Mouse (Mus musculus) forebrain, embryonic 14.5 days (tissue): ENCODE data around the gene Ppp6r2. TPM values are rescaled to one million over a fixed set of nuclear protein-coding genes. Genes with fewer than 3 reads are reported as not detected.

Source experiments
- ATAC-seq: fragments of 200-750 bp; cut with Nextera tagmentation; 2 replicates; pipeline ENCODE4 v1.8.0; 2017; ENCODE audit warnings: mild to moderate bottlenecking, moderate library complexity
- DNase-seq: peaks from one replicate; pipeline ENCODE4 v3.0.0-alpha.2; 2015; ENCODE audit warnings: low spot score
- H3K27ac ChIP-seq: fragments of 300-500 bp; sonication (generic); 2 replicates; pipeline ENCODE4 v1.5.1; 2014; ENCODE audit warnings: low read depth, mild to moderate bottlenecking, control low read depth, low read length, moderate library complexity
- H3K27me3 ChIP-seq: fragments of 300-500 bp; sonication (generic); replicated peaks from 2 replicates; pipeline ENCODE4 v1.6.1; 2014; ENCODE audit warnings: low read length, control low read depth, mixed read lengths; ENCODE audit not compliant: control insufficient read depth, insufficient read depth
- H3K36me3 ChIP-seq: fragments of 300-500 bp; sonication (generic); 2 replicates; pipeline ENCODE4 v1.6.1; 2014; ENCODE audit warnings: low read length, control low read depth; ENCODE audit not compliant: control insufficient read depth, insufficient read depth
- H3K4me1 ChIP-seq: fragments of 300-500 bp; sonication (generic); 2 replicates; pipeline ENCODE4 v1.6.1; 2014; ENCODE audit warnings: antibody characterized with exemption, low read length, control low read depth; ENCODE audit not compliant: control insufficient read depth, insufficient read depth
- H3K4me2 ChIP-seq: fragments of 300-500 bp; sonication (generic); 2 replicates; pipeline ENCODE4 v1.6.1; 2014; ENCODE audit warnings: mild to moderate bottlenecking, control low read depth, low read length
- H3K4me3 ChIP-seq: fragments of 300-500 bp; sonication (generic); 2 replicates; pipeline ENCODE4 v1.5.1; 2014; ENCODE audit warnings: low read depth, low read length, control low read depth
- H3K9ac ChIP-seq: fragments of 300-500 bp; sonication (generic); 2 replicates; pipeline ENCODE4 v1.6.1; 2014; ENCODE audit warnings: mild to moderate bottlenecking, low read length, control low read depth, moderate library complexity
- H3K9me3 ChIP-seq: fragments of 300-500 bp; sonication (generic); replicated peaks from 2 replicates; pipeline ENCODE4 v1.6.1; 2016; ENCODE audit warnings: low read length, control low read depth, mixed read lengths; ENCODE audit not compliant: control insufficient read depth
- WGBS: fragments of 180-500 bp; shearing (Covaris S2); extraction: QIAGEN DNeasy Blood & Tissue Kit; methylation state at CpG from one replicate; pipeline ENCODE4 v1.1.7; 2014; 5-methylcytosine and 5-hydroxymethylcytosine counted together
- polyA plus RNA-seq: library from polyadenylated mRNA; unstranded; fragments of >200 nt; fragmentation: Nextera tagmentation; extraction: Ambion mirVana; gene quantifications from 2 replicates; pipeline ENCODE4 v1.2.1, GENCODE M21; 2014

The Ppp6r2 gene
- polyA plus RNA-seq, 1 experiment from 2014 or later: 69.4 TPM

DNA sequence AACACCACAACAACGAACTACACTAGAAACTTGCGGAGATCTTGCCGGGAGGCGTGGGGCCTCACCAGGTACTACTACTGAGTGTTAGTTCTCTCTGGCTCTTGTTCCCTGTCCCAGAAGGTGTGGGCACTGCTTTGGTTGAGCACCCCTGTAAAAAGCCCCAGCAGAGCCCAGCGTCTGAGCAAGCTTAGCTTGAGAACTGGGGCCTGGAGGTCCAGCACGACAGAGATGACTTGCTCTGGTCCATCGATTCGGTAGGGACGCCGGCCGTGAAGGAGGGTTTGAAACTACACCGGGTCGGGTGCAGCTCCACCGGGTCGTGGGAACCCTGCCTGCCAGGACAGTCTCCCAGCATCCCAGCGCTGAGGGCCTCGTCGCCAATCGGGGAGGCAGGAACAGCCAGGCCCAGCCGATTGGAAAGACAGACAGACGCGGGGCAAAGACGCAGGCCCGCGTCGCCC lies 31.2 kb upstream of the Ppp6r2 start:
- H3K4me2 ChIP-seq: peak overlapping the region; percentile 67
- peak overlapping the region; percentile 98 for H3K9ac ChIP-seq
- peak overlapping the region; percentile 95 for H3K27ac ChIP-seq
- no peaks in the 10 kb centered on the region for H3K27me3 ChIP-seq
- under 1% methylated on average over 20 of the region's 26 CpGs for WGBS
- ATAC-seq (peak; percentile 16), DNase-seq (no peak)
- H3K36me3 ChIP-seq: peaks cover 5% of the 10 kb centered on the region; the same call in 1 of the 2 replicates
- H3K9me3 ChIP-seq: no peaks in the 10 kb centered on the region
- H3K4me1 ChIP-seq: peaks cover 69% of the 10 kb centered on the region
- peak overlapping the region; percentile 86 for H3K4me3 ChIP-seq

DNA sequence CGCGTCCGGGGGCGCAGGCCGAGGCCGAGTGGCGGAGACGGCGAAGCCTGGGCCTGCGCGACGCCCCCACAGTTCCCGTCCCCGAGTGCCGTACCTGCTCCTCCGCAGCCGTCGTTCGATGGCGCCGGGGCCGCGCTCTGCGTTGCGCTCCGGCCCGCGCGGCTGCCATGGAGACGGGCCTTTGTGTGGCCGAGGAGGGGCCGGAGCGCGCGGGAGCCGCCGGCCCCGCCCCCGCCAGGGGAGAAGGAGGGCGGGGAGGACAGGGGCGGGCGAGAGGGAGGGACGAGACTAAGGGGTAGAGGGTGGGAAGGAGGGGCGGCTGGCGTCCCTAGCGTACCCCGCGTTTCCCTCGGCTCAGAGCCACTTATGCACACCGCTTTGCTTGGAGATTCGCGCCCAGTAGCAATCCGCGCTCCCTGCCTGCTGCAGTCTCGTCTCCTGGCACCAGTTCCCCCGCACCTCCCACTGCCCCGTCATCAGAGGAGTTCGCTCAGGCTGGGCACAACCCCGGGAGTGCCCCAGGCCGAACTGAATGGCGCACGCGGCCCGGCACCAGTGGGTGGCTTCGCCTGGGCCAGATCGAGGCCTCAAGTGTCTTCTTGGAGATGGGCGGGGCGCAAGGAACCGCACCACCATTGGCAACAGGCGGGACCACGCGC lies 30.7 kb upstream of the Ppp6r2 start, which contains the start of gene Plxnb2:
Gene Plxnb2 (minus strand): TSS at position 218 of the 659 bp plus-strand sequence.
- peak; percentile 94 for DNase-seq
- Histone ChIP-seq H3K4me2 (peak within 1 kb of the TSS; percentile 67), H3K4me1 (peaks cover 66% of the 10 kb centered on the region), H3K36me3 (peaks cover 11% of the 10 kb centered on the region), H3K27ac (peak within 1 kb of the TSS; percentile 95), H3K9ac (peak within 1 kb of the TSS; percentile 98), H3K9me3 (no peaks in the 10 kb centered on the region), H3K4me3 (peak within 1 kb of the TSS; percentile 86), H3K27me3 (no peaks in the 10 kb centered on the region)
- under 1% methylated on average over 62 of the region's 72 CpGs for WGBS
- ATAC-seq: peak; percentile 88

DNA sequence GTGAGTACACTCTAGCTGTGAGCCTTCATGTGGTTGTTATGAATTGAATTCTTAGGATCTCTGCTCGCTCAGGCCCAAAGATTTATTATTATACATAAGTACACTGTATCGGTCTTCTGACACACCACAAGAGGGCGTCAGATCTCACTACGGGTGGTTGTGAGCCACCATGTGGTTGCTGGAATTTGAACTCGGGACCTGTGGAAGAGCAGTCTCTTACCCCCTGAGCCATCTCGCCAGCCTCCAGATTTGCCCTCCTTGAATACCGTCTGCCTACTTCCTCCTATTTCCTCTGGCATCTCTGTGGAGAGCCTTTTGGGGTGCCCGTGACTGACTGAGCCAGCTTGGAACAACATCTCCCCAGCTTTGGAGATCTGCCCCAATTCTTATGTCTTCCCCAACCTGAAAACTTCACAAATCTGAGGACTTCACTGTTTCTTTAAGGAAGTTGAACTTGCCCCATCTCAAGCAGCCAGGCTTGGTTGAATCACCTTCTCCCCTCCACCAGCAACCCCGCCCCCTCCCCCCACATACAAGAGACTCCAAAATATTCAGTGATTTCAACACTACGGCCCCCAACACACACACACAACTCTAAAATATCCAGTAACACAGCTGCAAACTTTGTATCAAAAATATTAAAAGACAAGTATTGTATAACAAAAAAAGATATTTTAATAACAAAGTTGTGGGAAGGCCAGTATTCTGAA lies 29.6 kb upstream of the Ppp6r2 start:
- WGBS: 80% methylated on average over 10 of the region's 10 CpGs
- peaks cover 55% of the 10 kb centered on the region for H3K4me1 ChIP-seq
- ATAC-seq: no peak
- DNase-seq: no peak
- peaks cover 18% of the 10 kb centered on the region for H3K36me3 ChIP-seq
- no peaks in the 10 kb centered on the region for H3K9me3 ChIP-seq
- H3K27me3 ChIP-seq: no peaks in the 10 kb centered on the region
- H3K4me2 ChIP-seq: peak overlapping the region; percentile 67
- no peak overlapping the region; the same call in 1 of the 2 replicates for H3K4me3 ChIP-seq
- no peak overlapping the region for H3K27ac ChIP-seq
- no peak overlapping the region for H3K9ac ChIP-seq

DNA sequence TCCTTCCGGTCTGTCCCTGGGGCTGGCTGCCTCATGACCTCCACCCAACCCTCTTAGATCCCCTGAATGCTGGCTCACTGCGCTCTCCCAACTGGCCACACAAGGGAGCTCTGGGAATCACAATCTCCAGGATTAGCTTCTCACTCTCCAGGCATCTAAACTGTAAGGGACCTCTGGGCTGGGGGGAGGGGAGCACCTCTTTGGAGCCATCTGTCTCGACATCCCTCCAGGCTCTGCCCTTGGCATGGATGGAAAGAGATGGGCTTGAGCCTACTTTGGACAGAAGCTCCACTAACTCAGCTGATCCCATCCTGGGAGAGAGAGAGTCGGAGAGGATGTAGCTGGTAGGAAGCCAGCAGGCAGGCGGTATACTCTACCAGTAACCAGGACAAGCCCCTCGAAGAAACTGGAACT lies 29.0 kb upstream of the Ppp6r2 start:
- Histone ChIP-seq H3K4me2 (no peak overlapping the region), H3K4me3 (no peak overlapping the region), H3K36me3 (peaks cover 24% of the 10 kb centered on the region), H3K27me3 (no peaks in the 10 kb centered on the region), H3K9ac (no peak overlapping the region), H3K4me1 (peaks cover 49% of the 10 kb centered on the region), H3K27ac (no peak overlapping the region; the same call in 1 of the 2 replicates), H3K9me3 (no peaks in the 10 kb centered on the region)
- 49% methylated on average over 6 of the region's 6 CpGs for whole genome bisulfite sequencing
- ATAC-seq: no peak
- peak; percentile 42 for DNase-seq

DNA sequence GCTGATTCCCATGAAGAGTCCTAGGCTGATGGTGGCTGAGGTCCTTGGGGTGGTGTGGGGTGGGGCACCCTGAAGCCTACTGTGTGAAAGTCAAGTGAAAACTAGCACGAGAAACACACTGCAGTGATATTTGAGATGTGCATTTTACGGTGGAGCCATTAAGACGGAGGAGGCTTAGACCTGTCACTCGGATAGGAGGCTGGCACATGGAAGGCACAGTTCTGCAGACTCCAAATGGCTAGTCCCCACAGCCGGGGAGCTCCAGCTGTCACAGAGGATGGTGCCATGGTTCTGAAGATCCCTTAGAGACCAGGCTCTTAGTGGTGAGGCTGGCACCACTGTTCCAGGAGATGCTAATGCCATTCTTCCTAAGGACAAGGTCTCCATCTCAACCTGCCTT lies 28.5 kb upstream of the Ppp6r2 start:
- Histone ChIP-seq H3K9ac (no peak overlapping the region), H3K9me3 (no peaks in the 10 kb centered on the region), H3K4me3 (no peak overlapping the region), H3K27ac (no peak overlapping the region; the same call in 1 of the 2 replicates), H3K27me3 (no peaks in the 10 kb centered on the region), H3K36me3 (peaks cover 26% of the 10 kb centered on the region), H3K4me2 (no peak overlapping the region), H3K4me1 (peaks cover 44% of the 10 kb centered on the region)
- DNase-seq (no peak), ATAC-seq (no peak)
- WGBS: 68% methylated on average over 5 of the region's 5 CpGs

DNA sequence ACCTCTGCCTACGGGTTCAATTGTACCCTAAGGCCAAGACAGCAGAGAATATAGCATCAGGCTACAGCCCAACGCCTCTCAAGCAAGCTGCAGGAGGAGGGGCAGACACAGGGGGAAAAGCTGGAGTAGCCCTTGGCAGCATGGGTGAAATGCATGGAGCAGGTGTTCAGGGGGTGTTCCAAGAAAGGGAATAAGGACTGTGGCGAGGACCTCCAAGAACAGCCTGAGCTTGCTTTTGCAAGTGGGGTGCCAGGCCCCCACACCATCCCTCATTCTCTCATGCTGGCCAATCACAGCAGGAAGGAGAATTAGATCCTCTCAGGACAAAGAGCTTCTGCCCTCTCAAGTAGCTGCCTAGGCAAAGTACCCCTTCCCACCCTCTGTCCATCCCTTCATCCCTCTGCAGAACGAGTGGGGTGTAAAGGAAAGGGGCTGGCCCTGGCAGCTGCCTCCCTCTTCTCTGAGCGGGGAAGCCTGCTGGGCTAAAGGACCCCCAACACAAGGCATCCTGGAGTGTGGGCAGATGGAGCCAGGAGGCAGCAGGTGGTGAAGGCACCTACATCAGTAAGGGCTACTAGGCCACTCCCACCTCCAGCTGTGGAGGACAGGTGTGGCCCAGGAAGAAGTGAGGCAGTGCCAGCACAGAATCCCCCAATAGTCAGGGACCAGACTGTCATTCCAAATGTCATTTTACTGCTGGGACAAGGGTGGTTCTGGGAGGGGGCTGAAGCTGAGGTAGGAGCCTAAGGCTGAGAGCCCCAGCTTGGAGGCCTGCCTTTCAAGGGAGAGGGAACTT lies 27.0 kb upstream of the Ppp6r2 start:
- Histone ChIP-seq H3K27ac (peak overlapping the region; percentile 44), H3K4me1 (peaks cover 29% of the 10 kb centered on the region), H3K36me3 (peaks cover 39% of the 10 kb centered on the region), H3K9ac (no peak overlapping the region; the same call in 1 of the 2 replicates), H3K4me2 (no peak overlapping the region), H3K27me3 (no peaks in the 10 kb centered on the region), H3K4me3 (no peak overlapping the region), H3K9me3 (no peaks in the 10 kb centered on the region)
- DNase-seq (peak; percentile 35), ATAC-seq (no peak)
- 27% methylated on average over 5 of the region's 5 CpGs for WGBS

DNA sequence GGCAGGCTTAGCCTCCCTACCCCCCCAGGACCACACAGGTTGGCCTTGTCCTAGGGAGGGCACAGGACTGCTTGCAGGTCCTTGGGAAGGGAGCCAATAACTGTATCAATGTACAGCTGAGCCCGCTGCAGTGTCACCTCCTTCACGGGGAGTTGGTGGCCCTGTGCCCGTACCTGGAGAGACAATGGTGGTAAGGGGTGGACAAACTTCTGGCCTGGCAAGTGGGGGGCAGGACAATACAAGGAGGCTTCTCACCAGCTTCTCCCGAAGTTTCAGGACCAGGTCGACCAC lies 26.5 kb upstream of the Ppp6r2 start:
- WGBS: 68% methylated on average over 5 of the region's 5 CpGs
- no peak for DNase-seq
- Histone ChIP-seq H3K4me2 (no peak overlapping the region), H3K27me3 (no peaks in the 10 kb centered on the region), H3K27ac (peak overlapping the region; percentile 44; the same call in 1 of the 2 replicates), H3K4me3 (no peak overlapping the region), H3K4me1 (peaks cover 27% of the 10 kb centered on the region), H3K9ac (no peak overlapping the region), H3K9me3 (no peaks in the 10 kb centered on the region), H3K36me3 (peaks cover 44% of the 10 kb centered on the region)
- ATAC-seq: no peak

DNA sequence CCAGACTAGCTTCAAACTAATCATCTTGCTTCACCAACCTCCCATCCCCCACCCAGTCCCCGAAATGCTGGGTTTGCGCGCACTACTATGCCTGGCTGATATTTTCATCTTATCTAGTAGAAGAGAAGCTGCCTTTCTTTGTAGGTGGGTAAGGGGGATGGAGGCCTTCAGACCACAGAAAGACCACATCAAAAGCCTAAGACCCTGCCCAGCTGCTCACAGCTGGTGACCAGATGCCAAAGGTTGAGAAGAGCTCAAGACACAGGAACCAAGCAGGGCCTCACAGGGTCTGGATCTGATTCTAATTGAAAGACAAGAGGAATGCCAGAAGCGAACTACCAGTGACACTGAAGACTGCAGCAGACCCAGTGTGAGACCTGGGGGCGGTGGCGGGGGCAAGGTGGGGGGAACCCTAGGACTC lies 16.1 kb upstream of the Ppp6r2 start:
- ATAC-seq (no peak), DNase-seq (no peak)
- peak overlapping the region; percentile 97 for H3K9ac ChIP-seq
- H3K27ac ChIP-seq: peak overlapping the region; percentile 98
- H3K9me3 ChIP-seq: no peaks in the 10 kb centered on the region
- H3K4me1 ChIP-seq: peaks cover 11% of the 10 kb centered on the region
- H3K4me3 ChIP-seq: peak overlapping the region; percentile 92
- H3K36me3 ChIP-seq: peaks cover 6% of the 10 kb centered on the region; the same call in 1 of the 2 replicates
- 42% methylated on average over 6 of the region's 6 CpGs for WGBS
- H3K4me2 ChIP-seq: peak overlapping the region; percentile 73
- H3K27me3 ChIP-seq: no peaks in the 10 kb centered on the region
